Mouse (Mus musculus): ENCODE data around the gene Vtcn1. TPM values are rescaled to one million over a fixed set of nuclear protein-coding genes. Genes with fewer than 3 reads are reported as not detected.
A peak's percentile ranks its signal among the peaks of the same experiment; 100 is the strongest.

Gene Vtcn1
- total RNA-seq, 2 experiments from 2014 or later = not detected

DNA sequence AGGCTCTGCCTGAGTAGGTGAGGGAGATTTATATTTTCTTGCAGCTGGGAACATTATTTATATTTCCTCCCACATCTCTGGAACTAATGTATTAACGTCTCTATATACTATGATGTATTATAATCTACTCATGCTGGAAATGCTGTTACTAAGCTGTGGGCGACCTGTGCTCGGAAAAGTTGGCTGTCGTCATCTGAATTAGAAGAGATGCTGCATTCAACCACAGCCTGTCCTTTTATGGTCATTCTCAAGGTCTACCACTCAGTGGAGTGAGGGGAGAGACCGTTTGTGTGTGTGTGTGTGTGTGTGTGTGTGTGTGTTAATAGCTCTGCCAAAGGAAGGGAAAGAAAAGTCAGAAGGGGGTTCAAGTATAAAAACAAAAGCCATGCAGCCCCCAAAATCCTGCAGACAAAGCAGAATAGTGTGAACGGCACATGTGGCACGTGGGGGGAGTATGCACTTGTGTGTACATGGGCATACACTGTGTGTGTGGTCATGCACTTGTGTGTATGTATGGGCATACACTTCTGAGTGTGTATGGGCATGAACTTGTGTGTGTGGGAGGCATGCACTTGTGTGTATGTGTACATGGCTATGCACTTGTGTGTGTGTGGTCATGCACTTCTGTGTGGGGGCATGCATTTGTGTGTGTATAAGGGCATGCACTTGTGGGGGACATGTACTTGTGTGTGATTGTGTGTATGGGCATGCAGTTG, 86.4 kb downstream of the Vtcn1 start:
- intact Hi-C loops (cut with DNase I) = loop anchor here (10.0 kb wide), 1 partner anchor 137 kb away; no protein-coding TSS in a partner anchor
- DNase-seq = no peak

GRCm38 (mm10) chr3:100916844-100917243, 91.6 kb downstream of the Vtcn1 start:
- intact Hi-C loops (cut with DNase I) = loop anchor here (10.0 kb wide), 1 partner anchor 142 kb away; no protein-coding TSS in a partner anchor

GRCm38 (mm10) chr3:100920611-100921140, 95.4 kb downstream of the Vtcn1 start:
- no peak for DNase-seq
- intact Hi-C loops (cut with DNase I) = no loop called here

More at GRCm38 (mm10) chr3:100916844-100917243, 91.6 kb downstream of the Vtcn1 start:
- no peak for DNase-seq

DNA sequence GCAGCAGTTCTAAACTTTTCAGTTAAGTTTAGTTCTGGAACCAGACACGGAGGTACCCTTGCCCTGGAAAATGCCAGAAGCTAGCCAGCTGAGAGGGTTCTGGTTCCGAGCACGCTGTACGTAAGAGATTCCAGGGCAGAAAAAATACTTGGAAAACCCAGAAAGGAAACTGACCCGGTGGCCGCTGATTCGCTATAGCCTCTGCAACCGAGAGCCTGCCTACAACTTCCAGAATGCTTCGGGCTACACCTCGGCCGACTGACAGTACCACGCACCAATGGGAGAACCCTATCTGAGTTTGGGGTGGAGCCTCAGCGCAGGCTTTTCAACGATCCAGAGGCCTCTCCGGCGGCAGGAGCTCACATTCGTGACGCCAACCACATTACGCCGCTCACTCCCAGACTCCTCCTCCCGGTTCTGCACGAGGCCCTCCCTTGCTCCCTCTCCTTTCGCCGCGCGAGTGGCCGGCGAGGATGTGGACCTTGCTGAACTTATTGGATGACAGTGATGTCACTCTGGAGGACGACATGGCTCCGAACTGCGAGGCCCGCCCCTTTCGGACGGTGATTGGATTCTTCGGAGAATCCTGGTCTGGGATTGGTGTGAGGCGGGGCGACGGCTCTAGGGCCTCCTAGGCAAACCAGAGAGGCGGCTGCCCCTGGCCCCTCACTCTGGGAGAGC, 96.7 kb downstream of the Vtcn1 start, which contains the start of gene Trim45:
Gene Trim45 (plus strand): TSS at position 378 of the 681 bp plus-strand sequence.
- intact Hi-C loops (cut with DNase I) = no loop called here
- DNase-seq = peak; percentile 98

GRCm38 (mm10) chr3:100922506-100923375, 97.5 kb downstream of the Vtcn1 start:
- no peak for DNase-seq
- intact Hi-C loops (cut with DNase I) = no loop called here

DNA sequence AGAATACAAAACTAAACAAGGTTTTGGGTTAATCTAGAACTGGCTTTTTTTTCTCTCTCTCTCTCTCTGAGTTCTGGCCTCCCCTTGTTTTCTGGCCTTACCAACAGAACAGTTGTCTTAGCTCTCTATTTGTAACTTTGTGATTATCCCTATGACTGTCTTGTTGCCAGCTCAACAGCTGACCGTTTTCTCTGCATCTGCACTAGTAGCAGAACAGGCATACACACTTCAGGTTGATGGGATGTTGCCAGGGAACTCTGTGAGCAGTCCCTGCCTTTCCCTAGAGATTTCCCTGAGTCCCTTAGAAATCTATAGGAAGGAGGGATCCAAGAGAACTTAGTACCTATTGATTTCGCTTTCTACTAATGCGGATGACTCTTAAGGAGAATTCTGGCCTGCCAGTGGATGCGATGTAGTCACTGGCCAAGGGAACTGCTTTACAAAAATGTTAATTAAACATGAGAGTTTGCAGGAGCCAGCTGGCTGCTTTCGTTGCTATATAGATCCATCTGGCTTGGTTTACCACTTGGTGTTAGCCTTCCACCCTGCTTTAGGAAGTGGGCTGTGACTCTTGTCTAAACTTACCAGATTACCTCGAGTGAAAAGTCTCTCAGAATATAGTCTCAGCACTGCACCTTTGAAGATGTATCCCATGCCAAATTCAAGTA, 98.9 kb downstream of the Vtcn1 start:
- DNase-seq = no peak
- intact Hi-C loops (cut with DNase I) = no loop called here

DNA sequence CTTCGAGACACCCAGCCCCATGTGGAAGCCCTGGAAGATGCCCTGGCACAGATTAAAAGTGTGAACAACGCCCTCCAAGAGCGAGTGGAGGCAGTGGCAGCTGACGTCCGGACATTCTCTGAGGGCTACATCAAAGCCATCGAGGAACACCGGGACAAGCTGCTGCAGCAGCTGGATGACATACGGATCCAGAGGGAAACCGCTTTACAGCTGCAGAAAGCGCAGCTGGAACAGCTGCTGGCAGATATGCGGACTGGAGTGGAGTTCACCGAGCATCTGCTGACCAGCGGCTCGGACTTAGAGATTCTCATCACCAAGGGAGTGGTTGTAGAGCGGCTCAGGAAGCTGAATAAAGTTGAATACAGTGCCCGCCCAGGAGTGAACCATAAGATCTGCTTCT, 99.9 kb downstream of the Vtcn1 start:
- intact Hi-C loops (cut with DNase I) = no loop called here

GRCm38 (mm10) chr3:100931332-100932076, 106.2 kb downstream of the Vtcn1 start:
- intact Hi-C loops (cut with DNase I) = no loop called here
- DNase-seq = no peak

More for the DNA sequence above, 99.9 kb downstream of the Vtcn1 start:
- no peak for DNase-seq

DNA sequence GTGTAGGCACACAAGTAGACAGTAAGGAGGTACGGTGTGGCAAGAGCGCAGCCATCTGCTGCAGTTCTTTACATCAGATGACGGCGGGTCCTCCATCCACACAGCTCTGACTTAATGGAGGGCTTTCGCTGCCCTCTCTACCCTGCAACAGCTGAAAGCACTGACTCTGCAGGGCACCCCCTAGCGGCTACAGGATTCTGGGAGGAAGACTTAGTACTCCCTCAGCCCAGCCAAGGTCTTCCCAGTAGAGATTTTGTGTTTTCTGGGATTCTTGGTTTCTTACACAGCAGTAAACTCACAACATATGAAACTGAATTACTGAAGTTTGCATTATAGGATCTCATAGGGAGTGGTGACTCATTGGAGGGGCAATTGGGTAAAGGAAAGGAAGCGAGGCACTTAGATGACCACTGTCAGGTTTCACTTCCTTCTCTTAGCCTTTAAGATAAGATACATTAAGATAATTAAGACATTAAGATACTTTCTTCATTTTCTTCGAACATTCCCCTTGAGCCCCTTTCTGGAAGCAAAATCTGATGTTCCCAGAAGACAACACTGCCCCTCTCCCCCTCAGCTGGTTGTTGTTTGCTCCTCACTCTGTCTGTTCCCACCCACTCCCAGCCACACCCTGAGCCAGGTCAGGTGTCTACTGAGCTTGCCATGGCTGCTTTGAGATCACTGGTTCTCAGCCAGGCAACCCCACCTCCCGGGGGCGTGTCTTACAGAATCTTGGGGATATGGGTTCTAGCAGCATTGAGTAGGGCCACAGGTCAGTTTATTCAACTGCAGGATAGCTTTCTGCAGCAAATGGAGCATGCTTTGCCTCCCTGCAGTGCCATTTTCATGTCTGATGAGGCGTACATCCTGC, 107.1 kb downstream of the Vtcn1 start:
- intact Hi-C loops (cut with DNase I) = no loop called here

GRCm38 (mm10) chr3:100935521-100935920, 110.3 kb downstream of the Vtcn1 start:
- intact Hi-C loops (cut with DNase I) = no loop called here
- DNase-seq = no peak

More for the DNA sequence above, 107.1 kb downstream of the Vtcn1 start:
- DNase-seq = peak; percentile 26

- intact Hi-C loops (cut with DNase I) = no loop called here
- no peak for DNase-seq
Observed at GRCm38 (mm10) chr3:100936201-100936600, 110.9 kb downstream of the Vtcn1 start.

DNA sequence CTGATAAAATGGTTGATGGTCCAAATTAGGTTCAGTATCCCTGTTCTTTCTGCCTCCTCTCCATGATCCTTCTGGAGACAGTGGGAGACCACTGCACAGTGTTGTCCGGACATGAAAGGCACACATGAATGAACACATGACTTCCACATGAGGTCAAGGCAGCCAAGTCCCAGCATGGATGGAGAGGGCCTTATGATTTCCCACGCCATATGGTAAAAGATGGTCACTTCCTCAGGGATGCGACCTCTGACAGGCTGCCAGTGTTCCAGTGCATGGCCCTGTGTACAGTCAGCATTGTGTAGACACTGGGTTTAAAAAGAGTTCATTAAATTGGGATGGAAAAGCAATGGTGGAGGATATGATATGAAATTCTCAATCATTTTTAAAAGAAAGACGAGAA, 113.0 kb downstream of the Vtcn1 start:
- intact Hi-C loops (cut with DNase I) = no loop called here
- no peak for DNase-seq

GRCm38 (mm10) chr3:100940496-100941037, 115.3 kb downstream of the Vtcn1 start:
- DNase-seq = no peak

More at GRCm38 (mm10) chr3:100940496-100941037, 115.3 kb downstream of the Vtcn1 start:
- intact Hi-C loops (cut with DNase I) = no loop called here

Other genes starting within 250 kb of the Vtcn1 start
- gene Man1a2, start 140.0 kb upstream of the Vtcn1 start, total RNA-seq (2021) = 100 to 1,000 TPM in 1 of 2 experiments, 10 to 100 TPM in 1; 98.7 to 109 TPM
- 1 to 10 TPM; 8.4 to 9.7 TPM for gene Trim45, start 96.7 kb downstream of the Vtcn1 start, total RNA-seq (2021)
- 1 to 10 TPM; 3.3 to 3.5 TPM for gene Ttf2, start 144.2 kb downstream of the Vtcn1 start, total RNA-seq (2021)
- under 1 TPM; 0.34 to 0.48 TPM for gene Cd101, start 204.1 kb downstream of the Vtcn1 start, total RNA-seq (2021)

Data from left cerebral cortex, postnatal 4 days (tissue).